Mouse (Mus musculus): ENCODE measurements around the gene Sipa1l1.
"Not testable (repeated sequence)": the region's sequence is repeated elsewhere in the genome, so short reads cannot be mapped to it uniquely, and the experiment has no call there.

Sipa1l1 gene

DNA sequence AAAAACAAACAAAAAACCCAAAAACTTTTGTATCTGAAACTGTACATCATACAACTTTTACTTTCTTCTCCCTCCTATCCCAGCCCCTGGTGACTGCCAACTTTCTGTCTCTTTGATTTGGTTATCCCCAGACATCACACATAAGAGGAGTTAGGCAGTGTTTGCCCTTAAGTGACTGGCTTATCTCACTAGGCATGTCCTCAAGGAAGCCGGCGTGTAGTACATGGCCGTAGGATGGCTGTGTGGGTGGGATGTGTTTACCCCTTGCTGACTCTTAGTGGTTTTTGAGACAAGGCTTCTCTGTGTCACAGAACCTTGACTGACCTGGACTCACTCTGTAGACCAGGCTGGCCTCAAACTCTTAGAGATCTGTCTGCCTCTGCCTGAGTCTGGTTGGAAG is 6.6 kb downstream of the Sipa1l1 start:
- no peak for DNase-seq (ENCODE audit: low spot score in 2 of 2)

DNA sequence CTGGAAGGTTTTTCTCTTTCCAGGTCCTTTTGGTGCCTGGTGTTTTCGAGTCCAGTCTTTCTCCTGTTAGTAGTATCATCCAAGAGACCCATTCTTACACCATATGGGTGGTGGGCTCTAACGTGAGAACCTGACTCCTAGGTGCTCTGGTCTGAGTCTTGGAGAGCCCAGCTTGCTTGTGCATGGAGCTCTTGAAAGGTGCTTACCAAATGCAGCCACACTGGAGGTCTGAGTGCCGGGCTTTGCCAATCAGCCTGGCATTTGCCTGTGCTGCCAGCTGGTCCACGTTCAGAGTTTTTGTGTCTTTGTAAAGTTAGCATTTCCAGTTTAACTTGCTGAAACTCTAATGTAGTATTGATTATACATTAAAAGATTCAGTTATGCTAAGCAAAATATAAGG is 9.5 kb downstream of the Sipa1l1 start:
- no peak for DNase-seq (ENCODE audit: low spot score in 2 of 2)

DNA sequence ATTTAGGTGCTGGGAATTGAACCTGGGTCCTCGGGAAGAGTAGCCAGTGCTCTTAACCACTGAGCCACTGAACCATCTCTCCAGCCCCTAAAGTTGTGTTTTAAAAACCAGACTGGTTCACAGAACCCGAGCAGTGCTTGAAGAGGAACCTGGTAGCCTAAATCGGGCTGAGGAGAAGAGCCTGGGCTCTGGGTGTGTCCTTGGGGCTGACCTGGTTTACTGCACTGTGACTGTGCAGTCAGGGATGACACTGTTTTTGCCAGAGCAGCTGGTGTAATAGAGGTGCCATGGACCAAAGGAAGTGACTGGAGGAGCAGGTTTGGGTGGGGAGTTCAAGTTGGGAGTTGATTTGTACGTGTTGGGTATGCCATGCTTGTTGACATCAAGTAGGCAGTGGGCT is 10.5 kb downstream of the Sipa1l1 start:
- no peak for DNase-seq (ENCODE audit: low spot score in 2 of 2)

DNA sequence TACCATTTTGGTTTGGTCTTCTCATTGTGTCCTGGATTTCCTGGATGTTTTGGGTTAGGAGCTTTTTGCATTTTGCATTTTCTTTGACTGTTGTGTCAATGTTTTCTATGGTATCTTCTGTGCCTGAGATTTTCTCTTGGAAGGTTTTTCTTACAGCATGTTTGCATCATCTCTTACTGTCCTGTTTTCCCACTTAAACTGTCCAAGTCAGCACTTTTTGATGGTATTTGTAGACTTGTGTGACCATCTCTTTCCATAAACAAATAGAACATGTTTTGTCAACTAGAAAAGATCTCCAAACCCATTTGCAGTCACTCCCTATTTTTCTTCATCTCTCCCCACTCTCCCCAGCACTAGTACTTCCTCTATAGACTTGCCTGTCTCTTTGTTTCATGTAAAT is 17.0 kb downstream of the Sipa1l1 start:
- not testable (repeated sequence) for DNase-seq (ENCODE audit: low spot score in 2 of 2)

DNA sequence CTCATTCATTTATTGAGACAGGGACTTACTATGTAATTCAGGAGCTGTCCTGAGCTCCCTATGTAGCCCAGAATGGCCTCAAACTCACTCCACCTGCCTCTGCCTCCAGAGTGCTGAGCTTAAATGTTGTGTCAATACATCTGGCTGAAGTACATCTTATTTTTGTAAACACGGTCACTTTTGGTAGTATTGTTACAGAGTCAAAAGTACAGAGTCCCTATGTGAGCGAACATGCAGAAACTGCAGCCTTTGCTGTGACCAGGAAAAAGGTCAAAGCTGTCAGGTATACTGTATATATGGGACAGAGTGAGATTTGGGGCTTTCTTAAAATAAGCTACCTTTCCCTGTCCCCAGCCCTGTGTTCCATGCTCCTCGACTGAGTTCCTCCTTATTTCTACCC is 17.6 kb downstream of the Sipa1l1 start:
- DNase-seq (ENCODE audit: low spot score in 2 of 2) = no peak

DNA sequence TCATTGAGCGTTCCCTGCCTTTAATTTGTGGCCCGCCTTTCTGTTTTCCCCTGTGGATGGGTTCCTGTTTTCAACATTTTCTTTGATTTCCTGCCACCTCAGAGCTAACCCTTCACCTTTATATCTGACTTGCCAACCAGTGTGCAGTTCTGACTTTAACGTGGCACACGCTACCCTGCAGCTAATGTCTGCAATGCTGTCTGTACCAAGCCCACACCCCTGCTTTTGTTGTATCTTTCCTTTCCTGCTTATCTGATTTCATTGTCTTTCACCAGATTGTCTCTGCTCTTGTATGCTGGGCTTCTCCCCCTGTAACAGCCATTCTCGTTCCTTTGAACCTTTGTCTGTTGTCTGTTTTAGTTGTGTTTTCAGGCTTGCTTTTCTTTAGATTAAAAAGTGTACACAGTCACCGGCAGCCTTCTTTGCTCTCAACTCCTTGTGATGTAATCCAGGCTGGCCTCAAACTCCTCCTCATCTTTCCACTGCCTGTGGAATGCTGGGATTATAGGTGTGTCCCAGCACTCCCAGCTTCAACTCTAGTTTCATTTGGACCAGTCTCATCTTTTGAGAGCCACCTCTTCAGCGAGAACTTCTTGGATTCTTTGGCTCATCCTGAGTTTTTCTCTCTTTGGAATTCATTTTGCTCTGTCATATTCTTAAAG is 18.2 kb downstream of the Sipa1l1 start:
- no peak for DNase-seq (ENCODE audit: low spot score in 2 of 2)

DNA sequence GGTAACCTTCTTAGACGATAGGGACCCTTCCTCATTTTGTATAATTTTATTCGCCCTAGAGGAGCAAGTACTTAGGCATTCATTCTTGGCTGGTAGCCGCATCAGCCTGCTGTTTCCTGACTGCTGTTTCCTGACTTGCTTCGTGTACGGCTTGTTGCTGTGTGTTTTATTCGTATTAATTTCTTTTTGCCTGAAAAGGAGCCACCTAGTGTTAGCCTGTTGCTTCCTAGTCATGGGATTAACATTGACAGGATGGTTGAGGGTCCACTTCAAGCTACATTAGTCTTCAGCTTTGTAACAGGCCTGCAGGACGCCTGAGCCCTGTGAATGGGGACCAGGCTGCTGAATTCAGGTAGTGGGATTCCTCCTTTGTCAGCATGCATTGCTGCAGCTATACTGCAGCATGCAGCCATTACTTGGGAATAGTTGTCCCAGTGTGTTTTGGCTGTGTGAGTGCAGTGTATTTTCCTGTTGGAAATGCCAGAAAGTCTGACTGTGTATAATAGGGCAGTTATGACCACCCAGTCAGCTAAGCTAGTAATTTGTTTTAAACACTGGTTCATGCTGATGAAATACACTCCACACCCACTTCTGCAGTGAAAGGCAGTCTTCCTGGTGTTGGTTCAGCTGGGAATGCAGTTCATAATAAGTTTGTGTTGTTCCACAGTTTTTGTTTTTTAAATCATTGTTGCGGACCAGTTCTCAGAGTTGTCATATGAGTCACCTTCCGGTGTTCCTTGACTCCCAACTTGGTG is 19.4 kb downstream of the Sipa1l1 start:
- DNase-seq (ENCODE audit: low spot score in 2 of 2) = no peak

DNA sequence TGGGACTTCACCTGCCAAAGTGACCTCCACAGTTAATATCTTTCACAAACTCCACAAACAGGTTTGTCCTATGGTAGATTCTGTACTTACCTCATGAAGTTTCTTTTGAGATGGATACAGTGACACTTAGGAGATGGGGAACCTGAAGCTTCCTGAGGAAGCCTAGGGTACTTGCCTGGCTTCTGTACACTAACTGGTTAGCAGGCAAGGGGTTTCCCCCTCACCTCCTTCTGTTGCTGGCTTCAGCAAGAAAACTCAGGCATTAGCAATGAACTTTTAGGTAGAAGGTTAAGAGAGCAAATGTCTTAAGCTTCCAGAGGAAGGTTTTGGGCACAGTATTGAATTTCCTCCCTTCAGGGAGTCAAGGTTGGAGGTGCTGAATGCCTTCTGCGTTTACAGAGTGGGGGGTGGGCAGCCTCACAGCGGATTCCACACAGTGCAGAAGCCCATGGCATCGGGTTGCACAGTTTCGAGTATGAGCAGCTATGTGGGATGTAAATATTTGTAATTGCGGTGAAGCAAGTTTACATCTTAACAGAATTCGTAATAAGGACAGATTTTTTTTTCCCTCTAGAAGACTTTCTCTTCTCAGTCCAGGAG is 20.1 kb downstream of the Sipa1l1 start:
- no peak for DNase-seq (ENCODE audit: low spot score in 2 of 2)

DNA sequence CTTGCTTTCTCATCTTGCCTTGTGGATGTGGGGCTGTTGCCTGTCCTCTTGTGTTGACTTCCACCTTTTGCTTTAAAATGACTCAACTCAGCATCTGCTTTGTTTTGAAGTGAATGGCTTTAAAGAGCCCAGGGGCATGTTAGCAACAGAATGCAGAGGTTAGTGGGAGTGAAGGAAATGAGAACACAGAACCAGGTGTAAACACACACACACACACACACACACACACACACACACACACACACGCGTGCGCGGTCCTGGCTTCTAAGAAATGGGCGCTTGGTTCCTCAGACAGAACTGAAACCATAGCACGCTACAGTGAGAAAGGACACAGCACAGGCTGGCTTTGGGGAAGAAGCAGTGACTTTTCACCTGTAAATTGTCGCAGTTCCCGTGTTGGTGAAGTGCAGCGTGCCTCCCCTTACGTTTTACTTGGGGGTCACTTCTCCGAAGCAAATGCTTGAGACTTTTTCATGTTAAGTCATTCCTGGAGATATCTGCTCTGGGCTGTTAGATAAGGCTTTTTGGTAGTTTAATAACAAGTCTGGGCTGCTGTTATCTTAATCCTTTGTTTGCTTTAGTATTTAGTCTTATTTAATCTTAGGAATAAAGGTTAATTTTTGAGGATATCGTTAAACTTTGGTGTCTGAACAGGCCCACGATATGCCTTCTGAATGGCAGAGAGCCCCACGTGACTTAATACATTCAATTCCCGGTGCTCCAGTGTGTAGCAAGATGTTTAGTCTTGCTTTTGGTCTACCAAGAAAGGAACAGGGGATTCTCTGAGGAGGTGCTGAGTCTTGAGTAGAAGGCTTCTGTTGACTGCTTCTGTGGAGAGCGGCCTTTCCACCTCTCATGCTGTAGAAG is 20.8 kb downstream of the Sipa1l1 start:
- DNase-seq (ENCODE audit: low spot score in 2 of 2) = peak in 1 of 2 experiments; percentile 62

DNA sequence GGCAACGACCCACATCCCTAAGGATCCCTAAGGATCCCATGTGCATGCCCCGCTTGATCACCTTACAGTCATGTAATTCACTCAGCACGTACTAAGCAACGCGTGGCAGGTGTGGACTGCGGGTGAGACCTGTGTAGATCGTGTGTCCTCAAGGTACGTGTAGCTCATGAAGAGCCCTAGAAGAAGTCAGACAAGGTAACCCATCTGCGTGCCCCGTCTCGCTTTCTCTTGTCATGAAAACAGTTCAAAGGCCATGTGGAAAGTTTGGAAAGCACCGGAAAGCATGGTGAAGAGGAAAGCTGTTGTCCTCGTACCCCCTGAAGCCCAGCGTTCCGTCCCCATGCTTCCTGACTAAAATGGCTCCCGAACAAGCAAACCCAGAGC is 21.5 kb downstream of the Sipa1l1 start:
- no peak for DNase-seq (ENCODE audit: low spot score in 2 of 2)

DNA sequence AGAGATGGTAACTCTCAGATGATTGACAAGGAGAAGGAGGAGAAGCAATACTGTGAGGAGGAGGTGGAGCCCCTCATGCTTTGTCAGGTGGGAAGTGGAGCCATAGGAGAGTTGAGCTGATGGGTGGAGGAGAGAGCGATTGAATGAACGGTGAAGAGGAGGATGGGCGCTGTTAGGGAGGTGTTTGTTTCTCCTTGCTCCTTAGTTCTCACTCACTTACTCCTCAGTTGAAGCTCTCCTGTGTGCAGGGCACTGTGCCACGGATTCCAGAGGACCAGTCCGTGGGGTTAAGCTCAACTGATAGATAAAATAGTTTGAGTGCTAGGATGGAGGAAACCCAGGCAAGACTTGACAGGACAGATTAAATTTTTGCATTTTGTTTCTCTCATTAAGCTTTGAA is 22.6 kb downstream of the Sipa1l1 start:
- DNase-seq (ENCODE audit: low spot score in 2 of 2) = no peak

DNA sequence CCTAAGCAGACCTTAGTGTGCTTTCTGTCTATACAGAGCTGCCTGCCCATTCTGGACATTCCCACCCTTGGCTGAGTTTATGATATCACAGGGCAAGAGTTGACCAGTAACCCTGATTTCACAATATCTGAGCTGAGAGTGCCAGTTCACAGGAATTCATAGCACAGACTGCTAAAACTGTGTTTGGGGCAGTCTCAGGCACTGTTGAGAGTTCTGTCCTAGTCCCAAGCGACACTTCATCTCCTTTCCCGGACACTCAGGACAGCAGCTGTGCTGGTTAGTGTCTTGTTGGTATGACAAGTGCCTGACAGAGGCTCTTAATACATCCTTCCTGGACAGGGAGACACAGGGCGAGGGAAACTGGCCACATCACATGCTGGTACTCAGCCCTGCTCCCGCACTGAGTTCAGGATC is 23.5 kb downstream of the Sipa1l1 start:
- no peak for DNase-seq (ENCODE audit: low spot score in 2 of 2)

DNA sequence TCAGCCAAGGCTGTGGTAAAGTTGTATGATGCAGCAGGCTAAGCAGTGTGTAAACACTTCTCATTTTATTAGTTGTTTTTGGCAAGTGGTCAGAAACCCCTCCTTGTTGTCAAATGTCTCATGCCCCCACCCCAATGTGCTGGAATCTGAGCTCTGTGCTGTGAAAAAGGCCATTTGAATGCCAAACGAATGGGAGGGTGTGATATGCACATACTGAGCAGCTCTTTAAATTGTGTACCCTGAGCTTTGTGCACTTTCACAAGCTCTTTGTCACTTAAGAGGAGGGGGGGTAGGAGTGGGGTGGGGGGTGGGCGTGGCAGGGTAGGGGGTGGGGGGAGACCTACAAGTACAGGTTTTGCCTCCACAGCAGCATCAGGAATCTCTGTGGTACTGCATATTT is 24.4 kb downstream of the Sipa1l1 start:
- no peak for DNase-seq (ENCODE audit: low spot score in 2 of 2)

DNA sequence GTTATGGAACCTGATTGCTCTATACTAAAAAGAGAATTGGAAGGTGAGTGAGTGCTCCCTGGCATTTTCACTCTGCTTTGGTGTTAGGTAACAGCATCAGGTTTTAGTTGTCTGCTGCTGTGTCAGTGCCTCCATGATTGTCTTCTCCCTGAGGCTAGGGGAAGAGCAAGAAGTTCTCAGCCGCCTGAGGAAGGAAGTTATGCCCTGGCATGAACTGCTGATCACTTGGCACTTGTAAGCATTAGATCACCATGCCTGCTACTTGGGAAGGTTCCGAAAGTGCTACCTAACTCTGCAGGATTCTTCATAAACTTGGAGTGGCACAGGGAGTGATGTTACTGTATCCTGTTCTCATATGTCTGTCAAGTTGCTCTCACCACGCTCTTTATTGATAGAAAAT is 25.8 kb downstream of the Sipa1l1 start:
- no peak for DNase-seq (ENCODE audit: low spot score in 2 of 2)

DNA sequence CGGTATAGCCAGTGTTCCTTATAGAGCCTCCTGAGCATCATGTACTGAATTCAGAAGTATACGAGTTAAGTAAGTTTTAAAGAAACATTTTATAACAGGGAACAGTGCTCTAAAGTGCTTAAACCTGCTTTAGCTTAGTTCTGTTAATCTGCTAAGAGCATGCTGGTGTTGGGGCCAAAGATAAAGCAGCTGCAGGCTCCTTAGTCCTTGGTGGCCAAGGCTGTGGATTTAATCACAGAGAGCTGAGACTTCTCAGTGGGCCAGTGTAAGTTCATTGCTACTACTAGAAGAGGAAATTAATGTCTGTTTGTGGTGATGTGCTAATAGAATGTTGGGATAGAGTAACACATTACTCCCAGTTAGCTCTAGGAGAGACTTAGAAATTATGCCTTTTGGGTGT is 27.1 kb downstream of the Sipa1l1 start:
- DNase-seq (ENCODE audit: low spot score in 2 of 2) = no peak

DNA sequence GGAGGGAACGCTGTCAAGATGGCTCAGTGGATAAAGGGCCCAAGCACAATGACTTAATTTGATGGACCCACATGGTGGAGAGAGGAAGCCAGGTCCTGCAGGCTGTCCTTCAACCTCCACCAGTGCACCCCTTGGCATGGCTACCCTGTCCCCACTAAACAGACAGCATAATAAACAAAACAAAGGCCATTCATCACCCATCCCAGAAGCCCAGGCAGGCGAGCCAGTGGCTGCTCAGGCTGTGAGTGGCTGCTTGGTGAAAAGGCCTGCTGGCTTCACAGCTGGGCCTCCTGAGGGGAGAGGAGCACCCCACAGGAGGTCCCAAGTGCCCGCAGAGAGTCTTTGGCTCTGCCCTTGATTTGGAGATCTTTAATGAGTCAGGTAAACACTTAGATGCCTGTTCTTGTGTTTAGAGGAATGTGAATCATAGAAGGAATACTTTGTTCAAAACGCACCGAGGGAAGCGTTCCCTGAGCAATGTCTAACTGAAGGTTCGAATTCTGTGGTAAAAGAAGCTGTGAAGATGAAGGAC is 27.6 kb downstream of the Sipa1l1 start:
- no peak for DNase-seq (ENCODE audit: low spot score in 2 of 2)

DNA sequence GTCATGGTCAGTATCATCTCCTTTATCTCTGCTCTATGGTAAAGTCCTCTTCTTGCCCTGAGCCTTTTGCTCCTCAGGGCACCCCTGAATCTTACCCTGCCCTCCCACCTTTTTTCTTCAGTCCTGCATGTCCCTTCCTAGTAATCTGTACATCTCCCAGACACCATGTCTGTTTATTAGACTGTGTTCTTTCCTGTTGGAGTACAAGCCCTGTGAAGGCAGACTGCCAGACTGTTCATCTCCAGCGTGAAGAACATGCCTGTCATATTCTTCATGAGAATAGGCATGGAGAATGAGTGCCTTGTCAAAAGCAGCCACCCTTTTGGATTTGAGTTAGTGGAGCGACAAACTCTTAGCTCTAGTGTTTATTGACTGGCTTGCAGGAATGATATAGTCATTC is 28.1 kb downstream of the Sipa1l1 start:
- DNase-seq (ENCODE audit: low spot score in 2 of 2) = no peak

DNA sequence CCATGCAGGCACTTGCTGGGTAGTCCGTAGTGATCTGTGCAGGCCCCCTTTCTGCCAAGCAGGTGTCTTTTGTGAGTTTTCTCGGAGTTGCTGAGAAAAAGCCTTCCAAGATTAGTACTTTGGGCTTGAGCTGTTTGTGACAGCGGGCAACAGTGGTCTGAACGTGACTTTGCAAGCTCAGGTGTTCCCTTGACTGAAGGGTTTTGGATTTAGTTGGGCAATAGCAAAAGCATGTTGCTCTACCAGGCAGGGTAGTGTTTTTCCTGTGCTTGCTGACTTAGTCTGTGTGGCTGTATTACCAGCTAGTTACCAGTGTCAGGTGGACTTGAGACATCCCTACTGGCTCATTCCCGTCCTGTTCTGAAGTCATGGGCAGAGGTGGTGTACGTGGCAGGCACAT is 30.2 kb downstream of the Sipa1l1 start:
- no peak for DNase-seq (ENCODE audit: low spot score in 2 of 2)

DNA sequence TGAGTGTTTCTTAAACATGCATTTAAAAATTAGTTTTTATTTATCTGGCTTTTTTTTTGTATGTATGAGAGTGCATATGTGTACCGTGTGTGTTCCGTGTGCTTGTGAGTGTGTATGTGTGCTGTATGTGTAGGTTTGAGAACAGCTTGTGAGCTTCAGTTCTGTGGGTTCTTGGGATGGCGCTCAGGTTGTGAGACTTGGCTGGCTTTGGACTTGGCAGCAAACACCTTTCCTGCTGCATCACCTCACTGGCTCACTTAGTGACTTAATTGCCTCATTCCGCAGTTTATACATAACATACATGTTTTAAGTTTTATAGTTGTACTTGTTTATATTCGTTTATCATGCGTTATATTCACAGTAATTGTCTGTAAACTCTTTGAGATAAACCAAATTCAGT is 35.0 kb downstream of the Sipa1l1 start:
- no peak for DNase-seq (ENCODE audit: low spot score in 2 of 2)

DNA sequence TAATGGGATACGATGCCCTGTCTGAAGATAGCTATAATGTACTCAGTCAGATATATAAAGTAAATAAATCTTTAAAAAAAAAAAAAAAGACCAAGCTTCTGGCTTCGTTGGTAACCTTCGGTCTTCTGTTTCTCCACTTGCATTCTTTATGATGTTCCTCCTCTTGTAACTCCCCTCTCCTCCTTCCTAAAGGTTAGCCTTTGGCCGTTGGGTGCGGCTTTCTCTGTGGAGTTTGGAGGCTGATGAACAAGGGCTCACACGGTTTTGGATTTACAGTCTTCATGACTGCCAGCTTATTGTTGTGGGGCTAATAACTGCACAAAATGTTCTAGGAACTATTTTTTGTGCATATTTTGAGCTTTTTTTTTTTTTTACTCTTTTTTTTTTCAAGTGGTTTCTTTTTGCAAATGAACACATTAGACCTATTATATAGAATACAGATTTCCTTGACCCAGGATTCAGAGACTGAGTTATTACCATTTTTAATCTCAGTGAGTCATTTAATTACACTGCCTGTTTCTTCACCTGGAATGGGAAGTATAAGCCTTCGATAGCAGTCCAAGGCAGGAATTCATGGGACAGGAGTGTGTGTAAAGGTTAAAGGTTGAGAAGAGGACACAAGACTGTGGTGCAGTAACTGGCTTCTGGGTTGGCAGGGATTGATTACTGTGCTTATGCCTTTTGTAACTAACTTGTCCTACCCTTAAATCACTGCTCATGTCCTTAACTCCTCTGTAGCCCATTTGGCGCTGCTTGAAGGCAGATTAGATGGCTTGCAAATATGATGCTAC is 37.9 kb downstream of the Sipa1l1 start:
- no peak for DNase-seq (ENCODE audit: low spot score in 2 of 2)

DNA sequence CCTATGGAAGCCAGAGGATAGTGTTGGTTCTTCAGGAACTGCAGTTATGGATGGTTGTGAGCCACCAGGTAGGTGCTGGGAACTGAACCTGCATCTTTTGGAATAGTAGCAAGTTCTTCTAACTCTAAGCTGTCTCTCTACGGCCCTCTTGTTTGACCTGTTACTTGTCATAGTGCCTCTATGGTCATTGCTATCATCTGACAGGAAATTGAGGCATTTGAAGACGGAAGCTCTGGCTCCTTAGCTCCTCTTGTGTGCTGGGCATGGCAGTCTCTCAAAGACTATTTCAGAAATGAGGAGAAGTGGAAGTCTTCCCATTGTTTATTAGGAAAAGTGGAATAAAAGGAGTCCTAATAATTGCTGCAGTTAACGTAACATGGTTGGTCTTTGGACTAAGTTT is 38.9 kb downstream of the Sipa1l1 start:
- DNase-seq (ENCODE audit: low spot score in 2 of 2) = no peak

All from spleen, postnatal 10 days (tissue).